Mouse (Mus musculus) limb, embryonic 12.5 days (tissue): ENCODE results near the gene Zrsr1. TPM values are rescaled to one million over a fixed set of nuclear protein-coding genes. Genes with fewer than 3 reads are reported as not detected.

Source experiments
- ATAC-seq: fragments of 200-750 bp; cut with Nextera tagmentation; 2 replicates; pipeline ENCODE4 v1.8.0; 2017; ENCODE audit warnings: low read depth, moderate TSS enrichment; ENCODE audit not compliant: insufficient number of reproducible peaks, insufficient read depth, low FRiP score, low TSS enrichment
- H3K27ac ChIP-seq: fragments of 300-500 bp; sonication (generic); 2 replicates; pipeline ENCODE4 v1.5.1; 2016; ENCODE audit warnings: mild to moderate bottlenecking, moderate library complexity
- H3K27me3 ChIP-seq: fragments of 300-500 bp; sonication (generic); 2 replicates; pipeline ENCODE4 v1.6.1; 2016; ENCODE audit warnings: mild to moderate bottlenecking, moderate library complexity
- H3K36me3 ChIP-seq: fragments of 300-500 bp; sonication (generic); 2 replicates; pipeline ENCODE4 v1.6.1; 2016; ENCODE audit warnings: mild to moderate bottlenecking, moderate library complexity
- H3K4me1 ChIP-seq: fragments of 300-500 bp; sonication (generic); replicated peaks from 2 replicates; pipeline ENCODE4 v1.6.1; 2016
- H3K4me2 ChIP-seq: fragments of 300-500 bp; sonication (generic); 2 replicates; pipeline ENCODE4 v1.6.1; 2016; ENCODE audit warnings: mild to moderate bottlenecking, moderate library complexity
- H3K4me3 ChIP-seq: fragments of 300-500 bp; sonication (generic); replicated peaks from 2 replicates; pipeline ENCODE4 v1.5.1; 2016; ENCODE audit warnings: mild to moderate bottlenecking
- H3K9ac ChIP-seq: fragments of 300-500 bp; sonication (generic); replicated peaks from 2 replicates; pipeline ENCODE4 v1.6.1; 2016; ENCODE audit warnings: mild to moderate bottlenecking, moderate library complexity
- H3K9me3 ChIP-seq: fragments of 300-500 bp; sonication (generic); 2 replicates; pipeline ENCODE4 v1.6.1; 2016; ENCODE audit warnings: mild to moderate bottlenecking, moderate library complexity
- WGBS: fragments of 180-500 bp; shearing (Covaris S2); methylation state at CpG from one replicate; pipeline ENCODE4 v1.1.7; 2016; 5-methylcytosine and 5-hydroxymethylcytosine counted together
- polyA plus RNA-seq: library from polyadenylated mRNA; unstranded; fragments of >200 nt; fragmentation: Nextera tagmentation; extraction: Ambion mirVana; gene quantifications from 2 replicates; pipeline ENCODE4 v1.2.1, GENCODE M21; 2016

Gene Zrsr1
- polyA plus RNA-seq, 1 experiment from 2014 or later: 2.9 TPM

DNA sequence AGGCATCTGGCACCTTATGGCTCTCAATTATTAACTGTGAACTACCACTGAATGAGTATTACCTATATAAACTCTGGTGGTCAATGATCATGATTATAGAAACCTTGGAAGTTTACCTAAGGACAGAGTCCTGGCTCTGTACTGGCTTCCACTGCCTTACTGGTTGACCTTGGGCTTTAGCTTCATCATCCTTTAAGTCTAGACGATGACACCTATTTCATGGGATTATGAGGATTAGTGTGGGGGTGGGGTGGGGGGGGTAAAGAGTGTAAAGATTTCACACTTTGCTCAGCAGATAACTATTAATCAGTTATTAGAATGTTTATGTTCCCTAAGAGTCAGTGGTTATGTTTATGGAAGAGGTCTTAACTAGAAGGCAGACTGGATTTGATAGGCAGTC is 18.0 kb downstream of the Zrsr1 start:
- Histone ChIP-seq H3K4me3 (peak overlapping the region; percentile 76), H3K27me3 (no peaks in the 10 kb centered on the region), H3K36me3 (peaks cover 13% of the 10 kb centered on the region), H3K4me2 (peak overlapping the region; percentile 88), H3K27ac (peak overlapping the region; percentile 96), H3K4me1 (peaks cover 15% of the 10 kb centered on the region), H3K9ac (peak overlapping the region; percentile 89), H3K9me3 (no peaks in the 10 kb centered on the region)
- WGBS: 74% methylated on average over 1 of the region's 1 CpGs
- 0 out of 2 replicates have a peak, but pooled peaks have one; percentile 3 for ATAC-seq

DNA sequence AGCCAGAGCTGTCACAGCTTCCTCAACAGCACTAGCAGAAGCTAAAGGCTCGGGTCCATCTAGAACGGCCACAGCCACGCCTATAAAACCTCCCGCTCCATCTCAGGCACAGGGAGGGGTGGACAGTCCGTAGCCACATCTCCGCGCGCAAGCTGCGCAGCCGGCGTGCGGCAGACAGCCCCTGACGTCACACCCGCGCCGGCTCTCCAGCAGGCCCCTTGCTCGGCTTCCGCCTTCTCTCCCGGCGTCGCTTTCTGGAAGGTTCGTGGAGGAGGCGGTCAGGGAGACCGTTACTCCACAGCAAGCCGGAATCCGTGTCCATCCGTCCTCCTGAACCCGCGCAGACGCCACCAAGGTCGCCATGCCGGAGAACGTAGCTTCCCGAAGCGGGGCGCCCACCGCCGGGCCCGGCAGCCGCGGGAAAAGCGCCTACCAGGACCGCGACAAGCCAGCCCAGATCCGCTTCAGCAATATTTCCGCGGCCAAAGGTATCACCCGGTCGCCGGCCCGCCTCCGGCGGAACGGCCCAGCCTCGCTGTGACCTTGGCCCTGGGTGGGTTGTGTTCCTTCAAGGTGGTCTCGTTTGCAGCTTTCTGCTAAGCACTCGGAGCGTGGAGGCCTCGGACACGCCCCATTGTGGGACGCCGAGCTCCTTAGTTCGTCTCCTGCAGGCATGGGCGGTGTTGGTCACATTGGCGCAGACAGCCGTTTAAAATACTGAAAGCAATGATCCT is 18.8 kb downstream of the Zrsr1 start, which contains the start of gene Cct4:
Gene Cct4, plus strand, starts transcription at position 127 of the 734 bp plus-strand sequence.
- peak within 1 kb of the TSS; percentile 88 for H3K4me2 ChIP-seq
- H3K9me3 ChIP-seq: no peaks in the 10 kb centered on the region
- under 1% methylated on average over 66 of the region's 66 CpGs for WGBS
- H3K27me3 ChIP-seq: no peaks in the 10 kb centered on the region
- H3K4me3 ChIP-seq: peak within 1 kb of the TSS; percentile 76
- peaks cover 21% of the 10 kb centered on the region for H3K36me3 ChIP-seq
- peak within 1 kb of the TSS; percentile 96 for H3K27ac ChIP-seq
- peak within 1 kb of the TSS; percentile 89 for H3K9ac ChIP-seq
- peak; percentile 98 for ATAC-seq
- peaks cover 15% of the 10 kb centered on the region for H3K4me1 ChIP-seq

DNA sequence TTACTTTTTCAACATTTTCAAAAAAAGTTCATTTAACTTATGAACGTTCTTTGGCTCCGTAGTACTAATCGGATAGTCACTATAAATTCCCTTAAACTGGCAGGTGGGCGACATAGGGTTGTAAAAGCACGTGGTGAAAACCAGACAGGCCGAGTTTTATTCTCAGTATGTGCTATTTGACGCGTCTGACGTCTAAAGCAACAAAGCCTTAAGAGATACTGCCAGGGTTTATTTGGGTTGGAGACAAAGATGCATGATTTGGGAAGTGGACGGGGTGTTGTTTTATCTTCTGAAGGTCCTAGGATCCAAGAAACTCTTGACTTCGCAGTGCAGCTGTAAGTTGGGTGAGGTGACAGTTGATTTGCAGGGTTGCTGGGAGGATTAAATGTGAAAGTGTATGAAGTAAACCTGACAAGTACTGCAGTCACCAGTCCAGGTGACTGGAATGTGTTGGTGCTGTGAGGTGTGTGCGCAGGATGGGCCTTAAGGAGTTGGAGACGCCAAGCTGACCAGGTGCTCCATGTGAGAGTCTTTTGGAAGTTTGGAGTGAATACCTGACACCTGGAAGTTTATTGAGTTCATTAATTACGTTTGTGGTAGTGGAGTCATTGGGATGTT is 19.5 kb downstream of the Zrsr1 start:
- H3K4me2 ChIP-seq: peak overlapping the region; percentile 88
- no peaks in the 10 kb centered on the region for H3K27me3 ChIP-seq
- H3K9me3 ChIP-seq: no peaks in the 10 kb centered on the region
- ATAC-seq: no peak
- peaks cover 15% of the 10 kb centered on the region for H3K4me1 ChIP-seq
- H3K9ac ChIP-seq: peak overlapping the region; percentile 89
- H3K27ac ChIP-seq: peak overlapping the region; percentile 96; the same call in 1 of the 2 replicates
- peaks cover 26% of the 10 kb centered on the region for H3K36me3 ChIP-seq
- peak overlapping the region; percentile 76 for H3K4me3 ChIP-seq
- 9% methylated on average over 14 of the region's 14 CpGs for WGBS

DNA sequence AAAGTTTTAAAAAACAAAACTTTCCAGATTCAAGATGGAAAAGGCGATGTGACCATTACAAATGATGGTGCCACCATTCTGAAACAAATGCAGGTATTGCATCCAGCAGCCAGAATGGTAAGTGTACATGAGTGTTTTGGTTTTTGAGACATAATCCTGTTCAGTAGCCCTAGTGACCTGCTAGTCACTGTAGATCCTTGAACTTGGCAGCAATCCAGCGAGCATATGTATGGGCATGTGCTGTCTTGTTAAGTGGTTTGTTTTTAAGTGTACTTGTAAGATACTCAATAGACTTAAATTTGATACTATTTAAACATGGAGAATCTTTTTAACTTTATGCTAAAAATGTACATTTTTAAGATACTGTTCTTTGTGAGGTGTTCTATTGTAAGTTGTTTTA is 22.5 kb downstream of the Zrsr1 start:
- Histone ChIP-seq H3K9ac (no peak overlapping the region), H3K36me3 (peaks cover 52% of the 10 kb centered on the region), H3K9me3 (no peaks in the 10 kb centered on the region), H3K27ac (no peak overlapping the region), H3K4me1 (peaks cover 15% of the 10 kb centered on the region), H3K27me3 (no peaks in the 10 kb centered on the region), H3K4me2 (no peak overlapping the region), H3K4me3 (no peak overlapping the region)
- 100% methylated on average over 2 of the region's 2 CpGs for WGBS
- no peak for ATAC-seq

DNA sequence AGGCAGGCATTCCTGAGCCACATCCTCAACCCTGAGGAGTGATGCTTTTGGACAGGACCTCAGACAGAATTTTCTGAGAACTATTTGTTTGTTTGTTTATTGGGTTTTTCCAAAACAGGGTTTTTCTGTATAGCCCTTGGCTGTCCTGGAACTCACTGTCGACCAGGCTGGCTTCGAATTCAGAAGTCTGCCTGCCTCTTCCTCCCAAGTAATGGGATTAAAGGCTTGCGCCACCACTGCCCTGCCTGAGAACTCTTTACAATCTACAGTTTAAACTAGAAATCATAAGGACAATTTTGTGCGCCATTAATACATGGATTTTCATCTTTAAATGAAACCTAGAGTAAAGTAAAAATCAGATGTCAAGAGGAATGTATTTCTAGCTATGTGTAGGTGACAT is 23.7 kb downstream of the Zrsr1 start:
- no peak for ATAC-seq
- no peak overlapping the region for H3K27ac ChIP-seq
- no peak overlapping the region for H3K4me3 ChIP-seq
- 94% methylated on average over 4 of the region's 4 CpGs for WGBS
- no peaks in the 10 kb centered on the region for H3K27me3 ChIP-seq
- H3K4me1 ChIP-seq: peaks cover 11% of the 10 kb centered on the region
- no peaks in the 10 kb centered on the region for H3K9me3 ChIP-seq
- H3K4me2 ChIP-seq: no peak overlapping the region
- no peak overlapping the region for H3K9ac ChIP-seq
- H3K36me3 ChIP-seq: peaks cover 64% of the 10 kb centered on the region

DNA sequence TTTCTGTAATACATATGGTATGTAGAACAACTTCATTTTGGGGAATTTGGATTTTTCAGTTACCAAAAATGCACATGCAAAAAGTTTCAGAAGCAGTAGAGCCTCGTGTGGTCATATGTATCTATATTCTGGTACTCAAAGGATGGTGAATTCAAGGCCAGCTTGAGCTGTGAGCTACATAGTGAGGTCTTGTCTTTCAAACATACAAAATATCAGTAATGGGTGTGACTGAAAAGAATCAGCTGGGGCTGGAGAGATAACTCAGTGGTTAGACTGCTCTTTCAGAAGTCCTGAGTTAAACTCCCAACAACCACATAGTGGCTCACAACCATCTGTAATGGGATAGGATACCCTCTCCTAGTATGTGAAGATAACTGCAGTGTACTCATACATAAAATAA is 26.5 kb downstream of the Zrsr1 start:
- ATAC-seq: no peak

DNA sequence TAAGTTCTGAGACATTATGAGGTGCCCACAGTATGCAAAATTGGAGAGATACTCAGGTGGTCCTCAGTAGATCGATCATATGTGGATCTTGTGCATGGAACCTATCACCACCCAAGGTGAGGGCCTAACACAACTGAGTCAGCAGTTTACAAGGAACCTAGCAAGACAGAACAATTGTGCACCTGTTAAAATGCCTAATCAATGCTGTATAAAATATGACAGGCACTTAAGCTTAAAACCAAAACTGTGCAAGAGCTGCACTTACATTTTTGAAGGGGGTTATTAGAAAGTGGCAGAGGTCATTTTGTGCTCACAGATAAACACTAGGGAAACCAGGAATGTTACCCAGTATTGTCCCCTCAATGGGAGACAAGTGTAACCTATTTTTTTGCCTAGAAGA is 33.5 kb downstream of the Zrsr1 start:
- Histone ChIP-seq H3K4me2 (no peak overlapping the region), H3K36me3 (peaks cover 49% of the 10 kb centered on the region), H3K27me3 (no peaks in the 10 kb centered on the region), H3K9ac (no peak overlapping the region), H3K27ac (no peak overlapping the region), H3K9me3 (no peaks in the 10 kb centered on the region), H3K4me3 (no peak overlapping the region), H3K4me1 (no peaks in the 10 kb centered on the region)
- WGBS: 94% methylated on average over 1 of the region's 1 CpGs
- ATAC-seq: no peak

More for the DNA sequence above, 26.5 kb downstream of the Zrsr1 start:
- 90% methylated on average over 1 of the region's 1 CpGs for WGBS
- Histone ChIP-seq H3K27me3 (no peaks in the 10 kb centered on the region), H3K9ac (no peak overlapping the region), H3K9me3 (no peaks in the 10 kb centered on the region), H3K36me3 (peaks cover 90% of the 10 kb centered on the region), H3K27ac (no peak overlapping the region), H3K4me3 (no peak overlapping the region), H3K4me1 (no peaks in the 10 kb centered on the region), H3K4me2 (no peak overlapping the region)

DNA sequence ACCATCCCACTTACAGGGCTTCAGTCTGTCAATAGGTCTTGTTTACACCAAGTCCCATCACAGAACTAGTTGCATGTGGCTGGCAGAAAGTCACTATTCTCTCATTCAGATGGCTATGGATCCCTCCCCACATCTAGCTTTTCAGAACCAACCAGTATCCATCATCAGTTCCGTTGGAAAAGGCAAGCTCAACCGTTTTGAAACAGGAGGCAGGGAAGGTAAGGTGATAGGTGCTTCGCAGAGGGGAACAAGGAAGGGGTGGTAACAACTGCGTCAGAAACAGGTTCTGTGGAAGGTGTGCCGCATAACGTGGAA is 35.3 kb downstream of the Zrsr1 start:
- H3K9me3 ChIP-seq: no peaks in the 10 kb centered on the region
- H3K4me1 ChIP-seq: no peaks in the 10 kb centered on the region
- H3K27ac ChIP-seq: peak overlapping the region; percentile 90
- H3K36me3 ChIP-seq: peaks cover 33% of the 10 kb centered on the region
- no peak for ATAC-seq
- H3K27me3 ChIP-seq: no peaks in the 10 kb centered on the region
- 0 out of 2 replicates have a peak overlapping the region, but pooled peaks have one; percentile 2 for H3K9ac ChIP-seq
- H3K4me2 ChIP-seq: peak overlapping the region; percentile 74
- peak overlapping the region; percentile 57 for H3K4me3 ChIP-seq
- WGBS: 5% methylated on average over 6 of the region's 6 CpGs

DNA sequence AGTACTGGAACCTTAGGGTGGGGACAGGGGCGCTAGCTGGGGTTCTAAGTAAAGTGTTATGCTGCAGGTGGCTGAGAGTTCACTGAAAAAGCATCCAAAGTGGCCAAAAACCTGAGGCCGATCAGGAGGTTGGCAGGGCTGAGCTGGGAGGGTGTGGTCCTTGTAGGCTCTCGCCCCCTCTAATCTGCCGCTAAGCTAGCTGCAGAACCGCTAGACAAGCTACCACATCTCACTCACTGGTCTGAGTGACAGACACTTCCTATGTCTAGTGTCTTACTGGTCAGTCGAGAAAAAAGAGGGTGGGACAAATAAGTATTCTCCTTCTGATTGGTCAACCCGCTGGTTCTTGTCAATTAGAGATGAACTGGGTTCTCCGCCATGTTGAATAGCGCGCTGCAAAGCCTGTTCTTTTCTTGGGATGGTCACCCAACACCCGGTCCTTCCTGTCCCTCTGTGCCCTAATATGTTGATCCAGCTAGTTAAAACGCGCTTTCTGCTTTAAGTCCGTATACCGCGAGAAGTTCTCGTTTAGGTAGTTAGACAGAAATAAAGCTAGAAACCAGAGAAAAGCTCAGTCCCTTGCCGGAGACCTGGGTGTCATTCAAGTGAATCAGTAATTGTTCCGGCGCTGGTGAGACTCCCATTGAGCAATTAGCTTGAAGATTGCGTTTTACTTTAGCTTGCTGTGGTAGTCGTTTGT is 35.8 kb downstream of the Zrsr1 start, which contains the start of gene Fam161a:
Gene Fam161a, plus strand, starts transcription at position 51 of the 700 bp plus-strand sequence.
- ATAC-seq: peak; percentile 84

DNA sequence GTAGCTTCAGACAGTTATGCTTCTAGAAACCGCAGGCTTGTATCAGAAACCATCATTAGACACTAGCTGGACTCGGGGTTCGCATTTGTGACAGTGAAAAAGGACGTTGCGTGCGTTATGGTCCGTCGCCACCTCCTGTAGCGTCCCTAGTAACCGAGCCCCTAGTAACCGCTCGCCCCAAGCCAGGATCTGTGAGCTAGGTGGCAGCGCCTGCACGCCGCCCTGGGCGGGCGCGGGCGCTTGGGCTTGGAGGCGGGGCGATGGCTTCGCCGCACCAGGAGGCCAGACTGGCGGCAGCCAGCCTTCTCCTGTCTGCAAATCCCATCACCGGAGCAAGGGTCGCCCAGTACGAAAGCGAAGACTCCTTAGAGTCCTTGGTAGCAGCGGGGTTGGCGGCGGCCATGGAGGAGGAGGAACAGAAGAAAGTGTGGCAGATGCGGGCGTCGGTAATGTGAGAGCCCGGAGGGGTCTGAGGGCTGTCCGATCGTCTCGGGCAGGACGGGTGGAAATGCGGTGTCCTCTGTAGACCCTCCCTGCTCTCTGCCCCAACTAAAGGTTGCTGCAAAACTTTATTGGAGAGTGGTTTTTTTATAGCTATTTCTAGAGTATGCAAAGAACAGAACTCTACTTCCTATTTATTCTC is 36.5 kb downstream of the Zrsr1 start:
- Histone ChIP-seq H3K27me3 (no peaks in the 10 kb centered on the region), H3K4me1 (no peaks in the 10 kb centered on the region), H3K9me3 (no peaks in the 10 kb centered on the region), H3K4me3 (peak overlapping the region; percentile 57), H3K36me3 (peaks cover 21% of the 10 kb centered on the region), H3K9ac (peak overlapping the region; percentile 66), H3K4me2 (peak overlapping the region; percentile 74), H3K27ac (peak overlapping the region; percentile 90)
- WGBS: under 1% methylated on average over 40 of the region's 40 CpGs
- ATAC-seq: peak; percentile 94

More for the DNA sequence above, 35.8 kb downstream of the Zrsr1 start, which contains the start of gene Fam161a:
- H3K9me3 ChIP-seq: no peaks in the 10 kb centered on the region
- H3K4me2 ChIP-seq: peak within 1 kb of the TSS; percentile 74
- H3K36me3 ChIP-seq: peaks cover 27% of the 10 kb centered on the region
- peak within 1 kb of the TSS; percentile 90 for H3K27ac ChIP-seq
- peak within 1 kb of the TSS; percentile 66 for H3K9ac ChIP-seq
- H3K27me3 ChIP-seq: no peaks in the 10 kb centered on the region
- no peaks in the 10 kb centered on the region for H3K4me1 ChIP-seq
- peak within 1 kb of the TSS; percentile 57 for H3K4me3 ChIP-seq
- WGBS: under 1% methylated on average over 22 of the region's 22 CpGs

DNA sequence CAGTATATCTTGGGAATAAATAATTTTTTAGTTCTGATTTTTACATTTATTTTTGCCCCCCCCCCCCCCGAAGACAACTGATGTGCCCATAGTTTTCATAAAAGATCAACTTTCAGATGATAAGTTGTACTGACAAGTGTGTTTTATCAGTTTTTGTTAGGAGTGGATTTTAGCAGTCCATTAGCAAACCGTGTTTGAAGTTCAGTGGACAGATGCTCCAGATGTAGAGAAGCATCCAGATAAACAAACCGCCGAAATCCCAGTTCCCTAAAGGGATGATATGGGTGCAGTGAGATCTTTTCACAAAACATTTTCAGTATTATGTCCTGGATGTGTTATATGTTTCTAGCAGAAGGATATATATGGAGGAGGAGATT is 37.0 kb downstream of the Zrsr1 start:
- Histone ChIP-seq H3K4me3 (peak overlapping the region; percentile 57), H3K9ac (peak overlapping the region; percentile 66), H3K27me3 (no peaks in the 10 kb centered on the region), H3K9me3 (no peaks in the 10 kb centered on the region), H3K4me1 (no peaks in the 10 kb centered on the region), H3K4me2 (peak overlapping the region; percentile 74), H3K27ac (no peak overlapping the region), H3K36me3 (peaks cover 16% of the 10 kb centered on the region)
- 37% methylated on average over 4 of the region's 4 CpGs for WGBS
- ATAC-seq: no peak
